Comparison of ENCODE assay signal across 8 mouse cellular contexts in genomic region chr11:78177903-78178858, GRCm38 (mm10). TPM values are rescaled to one million over a fixed set of nuclear protein-coding genes. Genes with fewer than 3 reads are reported as not detected.
DNase-seq lines count a peak whose midpoint lies in the region; ATAC-seq and TF ChIP-seq lines count a peak whose summit lies in the region.

No protein-coding gene starts in this region.

- peak; percentile 95 for DNase-seq in ES-CJ7 (ENCODE audit: low read depth, low spot score)
- DNase-seq in cerebellum, adult 11 months, result peak; percentile 88
- DNase-seq in forebrain, embryonic 14.5 days (ENCODE audit: low spot score), result peak; percentile 96
- peak; percentile 95 to 98 for DNase-seq in heart, postnatal 14 days
- peak; percentile 78 for DNase-seq in large intestine, adult 2 months (ENCODE audit: low read depth, low spot score)
- DNase-seq in stomach, postnatal 0 days (ENCODE audit: low spot score), result peak; percentile 95

- no peak for TF ChIP-seq EP300 in stomach, postnatal 0 days (optimal IDR thresholded peaks at IDR 0.05)

- peaks cover 25% of the 10 kb centered on the region for H3K4me1 ChIP-seq in forebrain, embryonic 14.5 days (ENCODE audit: control insufficient read depth, insufficient read depth, low read length)
- H3K4me1 ChIP-seq in liver, embryonic 16.5 days (ENCODE audit: control insufficient read depth, low read depth, low read length), result peaks cover 51% of the 10 kb centered on the region
- peaks cover 52% of the 10 kb centered on the region for H3K4me1 ChIP-seq in neural tube, embryonic 12.5 days
- no peaks in the 10 kb centered on the region for H3K4me1 ChIP-seq in stomach, postnatal 0 days (replicated peaks; ENCODE audit: control insufficient read depth, insufficient read depth)

- H3K27ac ChIP-seq in forebrain, embryonic 14.5 days (ENCODE audit: low read depth, low read length), result peak overlapping the region; percentile 78
- H3K27ac ChIP-seq in liver, embryonic 16.5 days (ENCODE audit: low read length), result peak overlapping the region; percentile 98
- peak overlapping the region; percentile 85 for H3K27ac ChIP-seq in neural tube, embryonic 12.5 days
- H3K27ac ChIP-seq in stomach, postnatal 0 days (replicated peaks), result peak overlapping the region; percentile 97

- peak overlapping the region; percentile 69 for H3K9ac ChIP-seq in forebrain, embryonic 14.5 days (ENCODE audit: low read length)
- H3K9ac ChIP-seq in liver, embryonic 16.5 days (ENCODE audit: low read depth, low read length), result peak overlapping the region; percentile 95
- H3K9ac ChIP-seq in neural tube, embryonic 12.5 days, result peak overlapping the region; percentile 72
- H3K9ac ChIP-seq in stomach, postnatal 0 days (ENCODE audit: low read length), result peak overlapping the region; percentile 67

- H3K27me3 ChIP-seq in forebrain, embryonic 14.5 days (replicated peaks; ENCODE audit: control insufficient read depth, insufficient read depth, low read length), result no peaks in the 10 kb centered on the region
- no peaks in the 10 kb centered on the region for H3K27me3 ChIP-seq in liver, embryonic 16.5 days (ENCODE audit: control insufficient read depth, insufficient read depth, low read depth, low read length)
- no peaks in the 10 kb centered on the region for H3K27me3 ChIP-seq in neural tube, embryonic 12.5 days (replicated peaks)
- no peaks in the 10 kb centered on the region for H3K27me3 ChIP-seq in stomach, postnatal 0 days (ENCODE audit: control insufficient read depth, insufficient read depth, low read length)

- WGBS in forebrain, embryonic 14.5 days, result under 1% methylated on average over 72 of the region's 84 CpGs
- under 1% methylated on average over 84 of the region's 84 CpGs for WGBS in large intestine, adult 2 months
- WGBS in liver, embryonic 16.5 days (ENCODE audit: insufficient replicate concordance), result under 1% methylated on average over 73 of the region's 84 CpGs
- WGBS in neural tube, embryonic 12.5 days, result 1% methylated on average over 78 of the region's 84 CpGs
- under 1% methylated on average over 75 of the region's 84 CpGs for WGBS in stomach, postnatal 0 days

- peak overlapping the region; percentile 89 for H3K4me2 ChIP-seq in forebrain, embryonic 14.5 days (ENCODE audit: low read length)
- peak overlapping the region; percentile 71 for H3K4me2 ChIP-seq in liver, embryonic 16.5 days (ENCODE audit: low read depth, low read length)
- peak overlapping the region; percentile 91 for H3K4me2 ChIP-seq in neural tube, embryonic 12.5 days (replicated peaks)
- peak overlapping the region; percentile 95 for H3K4me2 ChIP-seq in stomach, postnatal 0 days (replicated peaks; ENCODE audit: low read depth)

- H3K4me3 ChIP-seq in forebrain, embryonic 14.5 days (ENCODE audit: low read depth, low read length), result peak overlapping the region; percentile 44
- peak overlapping the region; percentile 87 for H3K4me3 ChIP-seq in liver, embryonic 16.5 days (ENCODE audit: low read depth, low read length)
- H3K4me3 ChIP-seq in neural tube, embryonic 12.5 days, result peak overlapping the region; percentile 54
- H3K4me3 ChIP-seq in stomach, postnatal 0 days (ENCODE audit: low read depth, low read length), result peak overlapping the region; percentile 58

- intact Hi-C loops in heart, postnatal 14 days (cut with DNase I), result loop anchor here (1.0 to 5.0 kb wide), 5 partner anchors 19 to 351 kb away; no protein-coding TSS in a partner anchor

- ATAC-seq in forebrain, embryonic 14.5 days, result peak; percentile 87
- peak; percentile 78 for ATAC-seq in liver, embryonic 16.5 days (ENCODE audit: low read depth)
- peak; percentile 86 for ATAC-seq in neural tube, embryonic 12.5 days (ENCODE audit: low FRiP score, low read depth)
- ATAC-seq in stomach, postnatal 0 days (ENCODE audit: low FRiP score, low TSS enrichment), result peak; percentile 86

- no peaks in the 10 kb centered on the region for H3K9me3 ChIP-seq in forebrain, embryonic 14.5 days (replicated peaks; ENCODE audit: control insufficient read depth, low read length)
- no peaks in the 10 kb centered on the region for H3K9me3 ChIP-seq in liver, embryonic 16.5 days (replicated peaks; ENCODE audit: control insufficient read depth, low read length)
- no peaks in the 10 kb centered on the region for H3K9me3 ChIP-seq in neural tube, embryonic 12.5 days
- no peaks in the 10 kb centered on the region for H3K9me3 ChIP-seq in stomach, postnatal 0 days (ENCODE audit: control insufficient read depth, low read length)

- peak; percentile 99 for TF ChIP-seq CTCF in stomach, postnatal 0 days (IDR thresholded peaks at IDR 0.05; ENCODE audit: low read depth)

- peaks cover 32% of the 10 kb centered on the region for H3K36me3 ChIP-seq in forebrain, embryonic 14.5 days (ENCODE audit: control insufficient read depth, insufficient read depth, low read length)
- H3K36me3 ChIP-seq in liver, embryonic 16.5 days (ENCODE audit: control insufficient read depth, insufficient read depth), result peaks cover 27% of the 10 kb centered on the region
- peaks cover 21% of the 10 kb centered on the region for H3K36me3 ChIP-seq in neural tube, embryonic 12.5 days
- peaks cover 3% of the 10 kb centered on the region; the same call in 1 of the 2 replicates for H3K36me3 ChIP-seq in stomach, postnatal 0 days (ENCODE audit: control insufficient read depth, insufficient read depth, low read length)

RNA-seq across cellular contexts. Expression of gene Tlcd1, which starts 1.7 kb away (rescaled TPM):
- polyA plus RNA-seq in forebrain, embryonic 14.5 days (2014; fragmentation: Nextera tagmentation; extraction: Ambion mirVana), result 4.4 and 4.5 TPM in 2 replicates
- 1 to 10 TPM; 6.5 to 7.6 TPM for total RNA-seq in heart, postnatal 14 days (2021)
- 6.8 and 15.2 TPM in 2 replicates for polyA plus RNA-seq in large intestine, adult 2 months (2012; rRNA removed)
- polyA plus RNA-seq in liver, embryonic 16.5 days (2015; fragmentation: Nextera tagmentation; extraction: Ambion mirVana), result 39.9 and 40.3 TPM in 2 replicates
- polyA plus RNA-seq in neural tube, embryonic 12.5 days (2016; fragmentation: Nextera tagmentation; extraction: Ambion mirVana), result 8.2 and 10.5 TPM in 2 replicates
- polyA plus RNA-seq in stomach, postnatal 0 days (2015; fragmentation: Nextera tagmentation; extraction: Ambion mirVana), result 41.3 and 45.6 TPM in 2 replicates

RNA-seq across cellular contexts. Expression of gene Nek8, which starts 1.7 kb away (rescaled TPM):
- 4.6 and 5.5 TPM in 2 replicates for polyA plus RNA-seq in forebrain, embryonic 14.5 days (2014; fragmentation: Nextera tagmentation; extraction: Ambion mirVana)
- 1 to 10 TPM; 4.8 to 6.2 TPM for total RNA-seq in heart, postnatal 14 days (2021)
- polyA plus RNA-seq in large intestine, adult 2 months (2012; rRNA removed), result 6.6 and 9.1 TPM in 2 replicates
- 10.2 and 10.4 TPM in 2 replicates for polyA plus RNA-seq in liver, embryonic 16.5 days (2015; fragmentation: Nextera tagmentation; extraction: Ambion mirVana)
- 10.2 and 11.1 TPM in 2 replicates for polyA plus RNA-seq in neural tube, embryonic 12.5 days (2016; fragmentation: Nextera tagmentation; extraction: Ambion mirVana)
- 6.4 and 7.4 TPM in 2 replicates for polyA plus RNA-seq in stomach, postnatal 0 days (2015; fragmentation: Nextera tagmentation; extraction: Ambion mirVana)

RNA-seq across cellular contexts. Expression of gene Rpl23a, which starts 5.2 kb away (rescaled TPM):
- 1,011 and 1,206 TPM in 2 replicates for polyA plus RNA-seq in forebrain, embryonic 14.5 days (2014; fragmentation: Nextera tagmentation; extraction: Ambion mirVana)
- total RNA-seq in heart, postnatal 14 days (2021), result 100 to 1,000 TPM; 776 to 812 TPM
- polyA plus RNA-seq in large intestine, adult 2 months (2012; rRNA removed), result 262 and 337 TPM in 2 replicates
- polyA plus RNA-seq in liver, embryonic 16.5 days (2015; fragmentation: Nextera tagmentation; extraction: Ambion mirVana), result 609 and 714 TPM in 2 replicates
- polyA plus RNA-seq in neural tube, embryonic 12.5 days (2016; fragmentation: Nextera tagmentation; extraction: Ambion mirVana), result 895 and 982 TPM in 2 replicates
- 1,145 and 1,168 TPM in 2 replicates for polyA plus RNA-seq in stomach, postnatal 0 days (2015; fragmentation: Nextera tagmentation; extraction: Ambion mirVana)

RNA-seq across cellular contexts. Expression of gene Rab34, which starts 10.0 kb away (rescaled TPM):
- 48.1 and 48.2 TPM in 2 replicates for polyA plus RNA-seq in forebrain, embryonic 14.5 days (2014; fragmentation: Nextera tagmentation; extraction: Ambion mirVana)
- 10 to 100 TPM; 14.2 to 17.8 TPM for total RNA-seq in heart, postnatal 14 days (2021)
- polyA plus RNA-seq in large intestine, adult 2 months (2012; rRNA removed), result 10.7 and 11.2 TPM in 2 replicates
- polyA plus RNA-seq in liver, embryonic 16.5 days (2015; fragmentation: Nextera tagmentation; extraction: Ambion mirVana), result 11.8 and 16.2 TPM in 2 replicates
- 71.0 and 76.5 TPM in 2 replicates for polyA plus RNA-seq in neural tube, embryonic 12.5 days (2016; fragmentation: Nextera tagmentation; extraction: Ambion mirVana)
- polyA plus RNA-seq in stomach, postnatal 0 days (2015; fragmentation: Nextera tagmentation; extraction: Ambion mirVana), result 59.0 and 61.4 TPM in 2 replicates

RNA-seq across cellular contexts. Expression of gene Traf4, which starts 12.8 kb away (rescaled TPM):
- 79.2 and 82.6 TPM in 2 replicates for polyA plus RNA-seq in forebrain, embryonic 14.5 days (2014; fragmentation: Nextera tagmentation; extraction: Ambion mirVana)
- total RNA-seq in heart, postnatal 14 days (2021), result 10 to 100 TPM; 10.3 to 11.2 TPM
- polyA plus RNA-seq in large intestine, adult 2 months (2012; rRNA removed), result 68.9 and 93.3 TPM in 2 replicates
- polyA plus RNA-seq in liver, embryonic 16.5 days (2015; fragmentation: Nextera tagmentation; extraction: Ambion mirVana), result 25.4 and 28.6 TPM in 2 replicates
- polyA plus RNA-seq in neural tube, embryonic 12.5 days (2016; fragmentation: Nextera tagmentation; extraction: Ambion mirVana), result 153 and 174 TPM in 2 replicates
- polyA plus RNA-seq in stomach, postnatal 0 days (2015; fragmentation: Nextera tagmentation; extraction: Ambion mirVana), result 22.4 and 26.9 TPM in 2 replicates

Comparison
In these comparisons a context has a peak if more than half of its experiments do, and no peak if none do; other contexts are left out.
1. Peak in every context shown above with its lines: DNase-seq, ATAC-seq, H3K4me3 ChIP-seq and H3K27ac ChIP-seq.